Mouse (Mus musculus): ENCODE data around the gene Dcaf11.

Gene Dcaf11

DNA sequence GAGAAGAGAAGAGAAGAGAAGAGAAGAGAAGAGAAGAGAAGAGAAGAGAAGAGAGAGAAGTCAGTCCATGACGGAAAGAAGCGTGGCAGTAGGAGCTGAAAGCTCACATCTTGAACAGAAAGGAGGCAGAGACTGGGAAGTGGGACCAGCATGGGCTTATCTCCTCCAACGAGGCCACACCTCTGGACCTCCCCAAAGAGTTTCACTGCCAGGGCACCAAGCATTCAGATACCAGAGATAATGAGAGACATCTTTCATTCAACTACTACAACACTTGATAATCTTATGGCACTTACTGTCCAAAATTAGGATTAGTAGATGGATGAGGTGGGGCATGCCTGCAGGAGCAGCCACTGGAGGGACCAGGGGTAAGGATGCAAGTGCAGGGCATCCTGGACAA, 4.0 kb upstream of the Dcaf11 start:
- in situ Hi-C loops (cut with MboI, MseI) = no loop called here

DNA sequence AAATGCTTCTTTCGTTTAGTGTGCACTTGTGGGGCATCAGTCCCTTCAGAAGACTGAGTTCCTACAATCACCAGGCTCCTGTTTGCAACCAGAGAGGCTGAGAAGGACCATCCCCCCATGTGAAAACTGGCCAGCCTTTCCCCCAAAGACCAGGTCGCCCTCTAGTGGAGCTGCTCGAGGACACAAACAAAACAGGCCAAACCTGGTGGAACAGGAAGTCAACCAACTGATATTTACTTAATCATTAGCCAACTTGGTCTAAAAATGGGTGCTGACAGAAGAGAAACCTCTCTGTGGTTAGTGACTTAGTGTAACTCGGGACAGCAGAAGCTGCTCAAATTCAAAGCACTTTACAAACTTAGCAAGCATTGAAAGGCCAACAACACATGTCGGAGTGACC, 2.8 kb upstream of the Dcaf11 start:
- in situ Hi-C loops (cut with MboI, MseI) = no loop called here

DNA sequence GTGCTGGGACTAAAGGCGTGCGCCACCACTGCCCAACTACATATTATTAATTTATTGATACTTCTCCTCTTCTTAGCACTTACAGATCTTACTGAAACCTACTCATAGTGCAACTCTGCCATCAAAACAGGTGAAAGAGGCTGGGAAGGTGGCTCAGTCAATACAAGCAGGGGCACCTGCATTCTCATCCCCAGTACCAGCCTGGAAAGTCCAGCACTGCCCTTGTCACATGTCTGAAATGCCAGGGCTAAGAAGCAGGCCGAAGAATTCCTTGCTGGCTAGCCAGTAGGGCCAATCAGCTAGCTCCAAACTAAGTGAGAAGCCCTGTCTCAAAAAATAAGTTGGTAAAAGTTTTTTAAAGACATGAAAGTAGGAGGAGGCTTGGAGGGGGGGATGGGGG, 2.2 kb upstream of the Dcaf11 start:
- in situ Hi-C loops (cut with MboI, MseI) = no loop called here

DNA sequence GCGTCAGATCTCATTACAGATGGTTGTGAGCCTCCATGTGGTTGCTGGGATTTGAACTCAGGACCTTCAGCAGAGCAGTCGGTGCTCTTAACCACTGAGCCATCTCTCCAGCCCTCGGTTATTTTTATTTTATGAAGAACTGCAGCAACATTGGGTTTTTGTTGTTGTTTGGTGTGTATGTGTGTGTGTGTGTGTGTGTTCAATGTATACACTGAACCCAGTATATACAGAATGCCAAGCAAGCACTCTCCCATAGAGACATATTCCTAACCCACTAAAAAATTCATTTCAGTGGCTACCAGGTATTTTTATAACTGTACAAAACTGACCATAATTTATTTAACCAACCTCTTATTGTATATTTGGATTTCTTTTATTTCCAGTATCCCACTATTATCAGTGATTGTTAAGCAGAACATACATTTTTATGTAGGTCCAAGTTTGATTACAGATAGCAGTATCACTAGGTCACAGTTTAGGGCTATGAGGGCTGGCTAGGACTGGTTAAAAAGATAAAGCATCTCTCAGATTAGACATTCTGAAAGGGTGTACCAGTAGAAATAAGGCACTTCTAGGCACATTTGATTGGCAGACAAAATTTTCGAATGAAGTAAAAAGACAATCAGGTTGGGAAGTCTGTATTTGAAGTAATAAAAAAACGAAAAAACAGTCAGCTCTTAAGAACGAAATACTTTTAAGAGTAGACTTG, 912 bp upstream of the Dcaf11 start:
- in situ Hi-C loops (cut with MboI, MseI) = no loop called here

DNA sequence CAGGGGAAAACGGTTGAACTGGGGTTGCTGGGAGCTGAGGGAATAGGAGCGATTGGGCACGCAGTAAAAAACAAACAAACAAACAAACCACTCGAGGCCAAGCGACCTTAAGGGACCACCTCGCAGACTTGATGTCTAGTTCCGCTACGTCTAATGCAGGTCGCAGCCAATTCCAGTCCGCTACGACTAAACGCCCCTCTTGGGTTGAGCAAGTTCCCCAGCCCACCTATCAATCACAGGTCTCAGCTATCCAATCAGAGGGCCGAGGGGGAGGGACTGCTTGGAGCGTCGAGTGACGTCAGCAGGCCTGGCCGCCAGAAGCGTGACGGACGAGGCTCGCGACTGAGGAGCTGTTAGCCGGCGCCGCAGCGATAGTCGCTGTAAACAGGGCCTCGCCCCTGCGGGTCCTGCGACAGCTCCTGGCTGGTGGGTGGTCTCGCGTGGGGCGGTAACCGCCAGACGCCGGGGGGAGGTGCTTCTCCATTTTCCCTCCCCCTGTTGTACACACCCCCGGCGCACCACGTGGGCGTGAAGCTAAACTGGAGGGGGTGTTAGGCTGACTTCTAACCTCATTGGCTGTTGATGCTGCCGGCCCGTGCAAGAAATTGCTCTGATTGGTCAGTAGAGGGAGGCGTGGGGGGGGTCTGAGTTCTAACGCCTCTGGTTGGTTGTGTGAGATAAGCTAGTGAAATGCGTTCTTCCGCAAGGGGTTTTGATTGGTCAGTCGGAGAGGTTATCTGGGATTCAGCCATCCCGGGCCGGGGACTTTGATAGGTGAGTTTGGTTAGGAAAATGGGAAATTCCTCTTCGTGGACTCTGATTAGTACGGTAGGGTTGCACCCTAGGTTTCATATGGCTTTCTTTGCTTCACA, 632 bp downstream of the Dcaf11 start, which contains the start of gene A730061H03Rik:
Gene A730061H03Rik (minus strand): TSS at position 205 of the 872 bp plus-strand sequence.
- in situ Hi-C loops (cut with MboI, MseI) = no loop called here

DNA sequence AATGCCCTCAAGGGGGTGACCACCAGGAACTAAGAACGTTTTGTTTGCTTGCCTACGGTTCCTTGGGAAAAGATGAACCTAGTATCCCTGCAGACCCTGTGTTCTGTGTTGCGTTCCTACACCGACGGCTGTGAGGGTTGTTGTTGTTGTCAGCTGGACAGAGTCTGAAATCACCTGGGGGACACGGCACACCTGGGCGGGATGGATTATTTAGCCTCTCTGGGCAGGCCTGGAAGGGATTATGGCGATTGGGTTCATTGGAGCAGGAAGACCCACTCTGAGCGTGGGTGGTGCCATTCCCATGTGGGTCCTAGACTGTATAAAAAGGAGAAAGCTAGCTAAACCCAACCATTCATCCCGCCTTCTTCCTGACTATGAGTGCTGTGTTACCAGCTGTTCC, 2.1 kb downstream of the Dcaf11 start:
- in situ Hi-C loops (cut with MboI, MseI) = no loop called here

DNA sequence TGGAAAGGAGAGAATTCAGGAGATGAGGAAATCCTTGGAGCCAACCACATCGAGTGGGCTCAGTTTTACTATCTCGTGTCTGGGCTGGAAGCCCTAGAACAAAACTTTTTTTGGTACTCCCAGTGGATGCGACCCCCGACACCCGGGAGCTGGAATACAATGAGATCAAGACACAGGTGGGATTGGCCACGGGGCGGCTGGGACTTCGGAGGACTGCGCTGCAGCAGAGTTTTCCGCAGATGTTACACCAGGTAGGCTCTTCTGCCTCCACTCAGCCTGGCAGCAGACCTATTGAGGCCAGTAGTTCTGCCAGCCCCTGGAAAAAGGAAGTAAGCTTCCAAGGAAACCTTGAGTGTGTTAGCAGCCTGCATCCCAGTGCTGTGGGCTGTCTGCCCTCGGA, 3.4 kb downstream of the Dcaf11 start:
- in situ Hi-C loops (cut with MboI, MseI) = no loop called here

DNA sequence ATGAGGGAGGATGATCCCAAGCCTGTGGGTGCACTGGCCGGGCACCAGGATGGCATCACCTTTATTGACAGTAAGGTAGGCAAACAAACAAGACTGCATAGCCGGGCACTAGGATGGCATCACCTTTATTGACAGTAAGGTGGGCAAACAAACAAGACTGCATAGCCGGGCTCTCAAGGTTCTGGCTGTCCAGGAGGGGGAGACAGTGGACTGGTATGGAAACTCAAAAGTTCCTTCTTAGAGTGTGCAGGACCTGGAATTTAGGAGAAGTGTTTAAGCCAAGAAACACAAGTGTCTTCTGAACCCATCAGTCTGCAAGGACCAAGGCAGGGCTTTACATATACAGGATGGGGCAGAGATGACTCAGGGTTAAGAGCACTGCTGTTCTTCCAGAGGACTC, 5.9 kb downstream of the Dcaf11 start:
- in situ Hi-C loops (cut with MboI, MseI) = no loop called here

DNA sequence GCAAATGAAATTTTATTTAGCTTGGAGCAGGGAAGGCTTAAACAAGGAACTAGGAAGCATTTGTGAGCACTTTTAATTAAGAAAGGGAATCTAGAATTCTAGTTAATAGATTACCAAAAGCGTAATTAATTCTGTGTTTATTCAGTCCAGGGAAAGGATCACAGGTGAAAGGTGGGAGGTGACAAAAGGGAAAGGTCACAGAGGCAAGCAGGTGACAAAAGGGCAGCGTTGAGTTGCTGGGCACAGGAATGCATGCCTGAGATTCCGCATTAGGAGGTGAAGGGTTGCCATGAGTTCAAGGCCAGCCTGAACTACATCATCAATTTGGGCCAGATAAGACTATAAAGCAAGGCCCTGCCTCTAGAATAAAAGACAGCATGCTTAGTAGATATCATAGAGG, 7.7 kb downstream of the Dcaf11 start:
- in situ Hi-C loops (cut with MboI, MseI) = no loop called here

DNA sequence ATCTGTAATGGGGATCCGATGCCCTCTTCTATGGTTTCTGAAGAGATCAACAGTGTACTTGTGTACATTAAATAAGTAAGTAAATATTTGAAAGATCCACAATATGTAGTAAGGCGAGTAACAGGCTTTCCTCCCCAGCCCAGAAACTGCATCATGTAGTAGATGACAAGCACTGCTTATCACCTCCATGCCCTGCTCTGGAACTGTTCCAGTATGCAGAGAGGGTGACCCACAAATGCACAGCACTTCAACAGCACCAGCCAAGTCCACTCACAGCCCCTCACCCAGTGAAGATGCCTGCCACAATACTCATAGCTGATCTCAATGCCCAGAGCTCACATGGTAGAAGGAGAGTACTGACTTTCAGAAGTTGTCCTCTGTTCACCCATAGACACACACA, 10.8 kb downstream of the Dcaf11 start:
- in situ Hi-C loops (cut with MboI, MseI) = no loop called here

DNA sequence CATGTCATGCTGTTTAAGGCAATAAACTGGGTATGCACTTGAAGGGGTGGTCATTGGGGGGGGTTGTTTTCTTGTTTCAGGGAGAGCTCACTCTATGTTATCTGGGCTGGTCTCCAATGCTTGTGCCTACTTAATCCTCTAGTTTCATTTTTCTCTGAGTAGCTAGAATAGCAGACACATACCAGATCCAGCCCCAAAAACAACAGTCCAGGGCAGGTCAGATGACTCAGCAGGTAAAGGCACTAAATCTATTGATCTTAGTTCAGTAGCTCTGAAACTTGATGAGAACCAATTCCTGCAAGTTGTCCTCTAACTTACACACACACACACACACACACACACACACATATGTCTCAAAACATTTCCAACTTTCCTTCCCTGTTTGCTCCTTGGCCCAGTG, 12.0 kb downstream of the Dcaf11 start:
- in situ Hi-C loops (cut with MboI, MseI) = no loop called here

DNA sequence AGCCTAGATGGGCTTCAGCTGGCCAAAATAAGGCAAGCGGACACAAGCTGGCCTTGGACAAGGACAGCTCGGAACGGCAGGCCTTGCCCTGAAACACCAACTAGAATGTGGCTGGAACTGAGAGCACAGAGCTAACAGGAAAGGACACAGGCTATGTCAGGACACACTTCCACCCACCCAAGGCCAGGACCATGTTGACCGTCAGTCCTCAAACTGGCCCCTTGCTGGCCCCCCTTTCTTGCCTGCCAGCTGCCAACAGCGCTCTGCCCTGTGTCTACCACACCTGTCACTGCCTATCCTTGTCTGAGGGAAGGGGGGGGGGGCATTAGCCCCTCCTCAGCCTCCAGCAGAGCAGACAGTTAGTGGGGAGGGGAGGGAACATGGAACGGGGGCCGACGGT, 15.5 kb downstream of the Dcaf11 start, which contains the start of gene Fitm1:
Gene Fitm1 (plus strand): TSS at position 316 of the 400 bp plus-strand sequence.
- in situ Hi-C loops (cut with MboI, MseI) = loop anchor here (25.0 kb wide), 1 partner anchor 688 kb away; the partner anchor contains the start of genes Bcl2l2, Gm20521, Pabpn1 and Ppp1r3e

DNA sequence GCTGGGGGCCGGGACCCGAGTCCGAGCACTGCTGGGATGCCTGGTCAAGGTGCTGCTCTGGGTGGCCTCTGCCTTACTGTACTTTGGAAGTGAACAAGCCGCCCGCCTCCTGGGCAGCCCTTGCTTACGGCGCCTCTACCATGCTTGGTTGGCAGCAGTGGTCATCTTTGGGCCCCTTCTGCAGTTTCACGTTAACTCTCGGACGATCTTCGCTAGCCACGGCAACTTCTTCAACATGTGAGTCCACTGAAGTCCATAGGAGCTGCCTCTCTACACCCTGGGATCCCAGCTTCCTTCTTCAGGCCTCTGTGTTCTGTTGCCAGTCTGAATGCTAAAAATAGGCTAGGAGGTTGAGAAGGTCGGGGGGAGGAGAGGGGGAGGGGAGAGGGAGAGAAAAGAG, 15.9 kb downstream of the Dcaf11 start:
- in situ Hi-C loops (cut with MboI, MseI) = loop anchor here (25.0 kb wide), 1 partner anchor 688 kb away; the partner anchor contains the start of genes Bcl2l2, Gm20521, Pabpn1 and Ppp1r3e

DNA sequence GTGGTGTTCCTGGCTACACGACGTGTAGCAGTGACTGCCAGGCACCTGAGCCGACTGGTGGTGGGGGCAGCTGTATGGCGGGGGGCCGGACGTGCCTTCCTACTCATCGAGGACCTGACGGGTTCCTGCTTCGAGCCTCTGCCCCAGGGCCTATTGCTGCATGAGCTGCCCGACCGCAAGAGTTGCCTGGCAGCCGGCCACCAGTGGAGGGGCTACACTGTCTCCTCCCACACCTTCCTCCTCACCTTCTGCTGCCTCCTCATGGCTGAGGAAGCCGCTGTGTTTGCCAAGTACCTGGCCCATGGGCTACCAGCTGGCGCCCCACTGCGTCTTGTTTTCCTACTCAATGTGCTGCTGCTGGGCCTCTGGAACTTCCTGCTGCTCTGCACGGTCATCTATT, 16.6 kb downstream of the Dcaf11 start:
- in situ Hi-C loops (cut with MboI, MseI) = loop anchor here (25.0 kb wide), 1 partner anchor 689 kb away; the partner anchor contains the start of genes Bcl2l2, Gm20521, Pabpn1 and Ppp1r3e

DNA sequence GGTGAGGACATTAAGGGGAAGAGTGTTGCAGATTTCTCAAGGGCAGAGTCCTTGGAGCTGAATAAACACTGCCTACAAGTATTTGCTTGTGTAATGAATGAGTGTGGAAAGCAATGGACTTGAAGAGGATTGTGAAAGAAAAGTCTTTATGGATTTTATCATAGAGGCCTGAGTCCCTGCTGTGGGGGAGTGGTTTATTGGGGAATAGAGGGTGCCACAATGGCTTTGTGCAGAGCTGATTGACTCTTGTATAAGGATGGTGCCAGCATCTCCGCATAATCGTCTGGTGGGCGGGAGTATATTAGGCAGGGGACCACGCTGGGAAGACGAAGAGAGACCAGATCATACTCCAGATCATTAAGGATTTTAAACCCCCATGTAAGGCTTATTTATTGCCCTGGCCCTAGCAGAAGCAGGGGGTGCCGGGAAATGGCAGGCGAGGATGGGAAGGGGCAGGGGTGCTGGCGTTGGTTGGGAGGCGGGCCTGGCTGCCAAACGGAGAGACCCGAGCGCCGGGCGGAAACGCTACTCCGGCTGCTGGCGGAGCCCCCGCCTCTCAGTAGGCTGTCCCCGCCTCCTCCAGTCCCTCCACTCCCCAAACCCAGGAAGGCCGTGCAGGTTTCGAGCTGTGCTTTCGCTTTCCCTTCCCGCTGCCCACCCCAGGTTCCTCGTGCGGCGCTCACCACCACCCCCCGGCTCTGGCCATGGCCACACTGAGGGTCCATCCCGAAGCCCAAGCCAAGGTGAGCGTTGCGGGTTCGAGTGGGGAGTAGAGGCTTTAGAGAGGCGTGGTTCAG, 18.3 kb downstream of the Dcaf11 start, which contains the start of gene Psme1:
Gene Psme1 (plus strand): TSS at position 253 of the 797 bp plus-strand sequence.
- in situ Hi-C loops (cut with MboI, MseI) = loop anchor here (25.0 kb wide), 1 partner anchor 691 kb away; the partner anchor contains the start of genes Bcl2l2, Gm20521, Pabpn1 and Ppp1r3e

DNA sequence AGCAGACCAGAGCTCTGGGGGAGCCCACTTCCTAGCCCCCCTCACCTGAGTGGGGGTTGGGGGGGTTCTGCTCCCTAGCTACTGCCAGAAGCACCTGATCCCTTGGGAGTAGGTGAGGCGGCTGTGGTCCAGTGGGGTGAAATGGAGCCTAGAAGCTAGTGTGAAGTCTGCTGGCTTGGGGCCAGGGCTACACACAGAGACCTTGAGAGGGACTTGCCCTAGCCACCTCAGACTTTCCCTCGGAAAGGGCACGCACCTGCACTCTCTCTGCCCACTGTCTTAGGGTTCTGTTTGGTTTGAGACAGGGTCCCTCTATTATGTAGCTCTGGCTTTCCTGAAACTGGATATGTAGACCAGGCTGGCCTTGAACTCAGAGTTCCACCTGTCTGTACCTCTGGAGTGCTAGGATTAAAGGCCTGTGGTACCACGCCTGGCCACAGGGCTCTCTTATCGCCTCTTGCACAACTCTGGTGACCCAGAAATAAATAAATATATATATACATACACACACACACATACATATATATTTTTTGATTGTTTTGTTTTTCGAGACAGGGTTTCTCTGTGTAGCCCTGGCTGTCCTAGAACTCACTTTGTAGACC, 19.0 kb downstream of the Dcaf11 start:
- in situ Hi-C loops (cut with MboI, MseI) = loop anchor here (25.0 kb wide), 1 partner anchor 691 kb away; the partner anchor contains the start of genes Bcl2l2, Gm20521, Pabpn1 and Ppp1r3e

DNA sequence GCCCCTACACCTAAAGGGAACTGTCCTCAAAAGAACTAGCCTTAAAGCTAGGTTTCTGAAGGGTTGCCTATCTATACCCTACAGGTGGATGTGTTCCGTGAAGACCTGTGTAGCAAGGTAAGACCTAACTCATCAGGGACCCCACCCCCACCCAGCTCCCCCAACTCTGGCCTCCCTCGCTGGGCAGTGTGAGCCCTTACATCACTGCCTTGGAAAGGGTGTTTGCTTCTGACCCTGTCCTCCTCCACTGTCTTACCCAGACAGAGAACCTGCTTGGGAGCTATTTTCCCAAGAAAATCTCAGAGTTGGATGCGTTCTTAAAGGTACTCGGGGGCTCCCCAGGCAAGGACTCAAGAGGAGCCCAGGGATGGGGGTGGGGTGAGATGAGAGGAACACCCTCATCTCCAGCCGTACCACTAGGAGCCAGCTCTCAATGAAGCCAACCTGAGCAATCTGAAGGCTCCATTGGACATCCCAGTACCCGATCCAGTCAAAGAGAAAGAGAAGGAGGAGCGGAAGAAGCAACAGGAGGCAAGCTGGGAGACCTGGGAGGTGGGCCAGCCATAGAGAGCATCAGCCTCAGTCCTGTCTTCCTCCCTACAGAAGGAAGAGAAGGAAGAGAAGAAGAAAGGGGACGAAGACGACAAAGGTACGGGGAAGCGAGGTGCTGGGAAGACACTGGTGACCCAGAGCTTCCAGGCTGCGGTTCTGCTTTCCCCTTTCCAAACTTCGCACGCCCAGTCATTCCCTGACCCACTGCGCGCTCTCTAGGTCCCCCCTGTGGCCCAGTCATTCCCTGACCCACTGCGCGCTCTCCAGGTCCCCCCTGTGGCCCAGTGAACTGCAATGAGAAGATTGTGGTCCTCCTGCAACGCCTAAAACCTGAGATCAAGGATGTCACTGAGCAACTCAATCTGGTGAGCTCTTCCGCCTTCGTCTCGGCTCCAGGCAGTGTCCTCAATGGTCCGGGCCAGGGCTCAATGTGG, 20.0 kb downstream of the Dcaf11 start:
- in situ Hi-C loops (cut with MboI, MseI) = loop anchor here (25.0 kb wide), 1 partner anchor 693 kb away; the partner anchor contains the start of genes Bcl2l2, Gm20521, Pabpn1 and Ppp1r3e

DNA sequence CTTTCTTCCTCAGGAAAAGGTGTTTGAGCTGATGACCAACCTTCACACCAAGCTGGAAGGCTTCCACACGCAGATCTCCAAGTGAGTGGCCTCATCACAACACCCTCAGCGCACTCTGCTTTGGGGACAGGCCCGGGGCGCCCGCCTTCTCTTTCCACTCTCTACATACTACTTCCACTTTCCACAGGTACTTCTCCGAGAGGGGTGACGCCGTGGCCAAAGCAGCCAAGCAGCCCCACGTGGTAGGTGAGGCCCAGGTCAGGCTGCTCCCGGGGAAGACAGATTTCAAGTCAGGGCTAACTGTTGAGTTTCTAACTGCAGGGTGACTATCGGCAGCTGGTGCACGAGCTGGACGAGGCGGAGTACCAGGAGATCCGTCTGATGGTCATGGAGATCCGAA, 20.9 kb downstream of the Dcaf11 start:
- in situ Hi-C loops (cut with MboI, MseI) = loop anchor here (25.0 kb wide), 1 partner anchor 693 kb away; the partner anchor contains the start of genes Bcl2l2, Gm20521, Pabpn1 and Ppp1r3e

DNA sequence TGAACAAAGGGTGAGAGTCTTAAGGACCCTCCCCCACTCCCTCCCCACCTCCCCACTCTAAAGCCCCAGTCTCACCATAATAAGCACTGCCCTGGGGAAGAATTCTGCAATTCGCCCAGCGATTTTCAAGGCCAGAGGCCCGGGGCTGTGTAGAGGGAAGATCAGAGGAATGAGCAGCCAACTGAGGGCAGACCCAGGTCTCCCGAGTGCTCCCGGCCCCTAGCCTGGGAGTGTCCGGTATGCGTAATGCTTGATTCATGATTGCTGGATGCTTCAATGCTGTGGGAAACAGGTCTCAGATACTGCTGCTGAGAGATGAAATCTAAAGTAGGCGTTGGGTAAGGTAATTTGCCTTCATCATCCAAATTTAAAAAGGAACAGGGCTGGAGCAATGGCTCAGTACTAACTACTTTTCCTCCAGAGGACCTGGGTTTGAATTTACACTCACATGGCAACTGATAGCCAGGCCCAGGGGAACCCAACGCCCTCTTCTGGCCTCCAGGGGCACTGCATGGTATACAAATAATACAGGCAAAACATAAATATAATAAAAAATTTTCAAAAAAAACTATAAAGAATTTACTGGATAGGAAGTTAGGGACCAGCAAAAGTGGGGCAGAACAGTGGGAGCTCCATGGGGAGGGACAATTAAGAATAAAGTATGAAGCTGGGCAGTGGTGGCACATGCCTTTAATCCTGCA, 22.3 kb downstream of the Dcaf11 start:
- in situ Hi-C loops (cut with MboI, MseI) = loop anchor here (25.0 kb wide), 1 partner anchor 695 kb away; the partner anchor contains the start of genes Bcl2l2, Gm20521, Pabpn1 and Ppp1r3e

All from regulatory T cell (primary cell).